Mouse (Mus musculus) forebrain, embryonic 14.5 days (tissue): Measurements from ENCODE around the gene Spag16. TPM values are rescaled to one million over a fixed set of nuclear protein-coding genes. Genes with fewer than 3 reads are reported as not detected.
"Not testable (repeated sequence)": the region's sequence is repeated elsewhere in the genome, so short reads cannot be mapped to it uniquely, and the experiment has no call there.

Source experiments
- ATAC-seq: fragments of 200-750 bp; cut with Nextera tagmentation; 2 replicates; pipeline ENCODE4 v1.8.0; 2017; ENCODE audit warnings: mild to moderate bottlenecking, moderate library complexity
- DNase-seq: peaks from one replicate; pipeline ENCODE4 v3.0.0-alpha.2; 2015; ENCODE audit warnings: low spot score
- H3K27ac ChIP-seq: fragments of 300-500 bp; sonication (generic); 2 replicates; pipeline ENCODE4 v1.5.1; 2014; ENCODE audit warnings: low read depth, mild to moderate bottlenecking, control low read depth, low read length, moderate library complexity
- H3K27me3 ChIP-seq: fragments of 300-500 bp; sonication (generic); replicated peaks from 2 replicates; pipeline ENCODE4 v1.6.1; 2014; ENCODE audit warnings: low read length, control low read depth, mixed read lengths; ENCODE audit not compliant: control insufficient read depth, insufficient read depth
- H3K36me3 ChIP-seq: fragments of 300-500 bp; sonication (generic); 2 replicates; pipeline ENCODE4 v1.6.1; 2014; ENCODE audit warnings: low read length, control low read depth; ENCODE audit not compliant: control insufficient read depth, insufficient read depth
- H3K4me1 ChIP-seq: fragments of 300-500 bp; sonication (generic); 2 replicates; pipeline ENCODE4 v1.6.1; 2014; ENCODE audit warnings: antibody characterized with exemption, low read length, control low read depth; ENCODE audit not compliant: control insufficient read depth, insufficient read depth
- H3K4me2 ChIP-seq: fragments of 300-500 bp; sonication (generic); 2 replicates; pipeline ENCODE4 v1.6.1; 2014; ENCODE audit warnings: mild to moderate bottlenecking, control low read depth, low read length
- H3K4me3 ChIP-seq: fragments of 300-500 bp; sonication (generic); 2 replicates; pipeline ENCODE4 v1.5.1; 2014; ENCODE audit warnings: low read depth, low read length, control low read depth
- H3K9ac ChIP-seq: fragments of 300-500 bp; sonication (generic); 2 replicates; pipeline ENCODE4 v1.6.1; 2014; ENCODE audit warnings: mild to moderate bottlenecking, low read length, control low read depth, moderate library complexity
- H3K9me3 ChIP-seq: fragments of 300-500 bp; sonication (generic); replicated peaks from 2 replicates; pipeline ENCODE4 v1.6.1; 2016; ENCODE audit warnings: low read length, control low read depth, mixed read lengths; ENCODE audit not compliant: control insufficient read depth
- WGBS: fragments of 180-500 bp; shearing (Covaris S2); extraction: QIAGEN DNeasy Blood & Tissue Kit; methylation state at CpG from one replicate; pipeline ENCODE4 v1.1.7; 2014; 5-methylcytosine and 5-hydroxymethylcytosine counted together
- polyA plus RNA-seq: library from polyadenylated mRNA; unstranded; fragments of >200 nt; fragmentation: Nextera tagmentation; extraction: Ambion mirVana; gene quantifications from 2 replicates; pipeline ENCODE4 v1.2.1, GENCODE M21; 2014

Spag16 gene
- 1.7 and 2.0 TPM in 2 replicates for polyA plus RNA-seq

- Histone ChIP-seq H3K4me2 (peak within 1 kb of the TSS; percentile 64), H3K36me3 (no peaks in the 10 kb centered on the region), H3K9me3 (no peaks in the 10 kb centered on the region), H3K27ac (no peak within 1 kb of the TSS), H3K4me3 (peak within 1 kb of the TSS; percentile 40), H3K9ac (peak within 1 kb of the TSS; percentile 60), H3K4me1 (no peaks in the 10 kb centered on the region), H3K27me3 (no peaks in the 10 kb centered on the region)
- ATAC-seq, result peak; percentile 92
- DNase-seq, result peak; percentile 67
- WGBS, result 8% methylated on average over 38 of the region's 38 CpGs
Observed at GRCm38 (mm10) chr1:69826806-69827703, at the start of gene Spag16. Spag16 (plus strand) TSS chr1:69826970.

- H3K9me3 ChIP-seq, result no peaks in the 10 kb centered on the region
- H3K36me3 ChIP-seq, result no peaks in the 10 kb centered on the region
- DNase-seq (peak; percentile 87), ATAC-seq (no peak)
- no peaks in the 10 kb centered on the region for H3K27me3 ChIP-seq
- H3K9ac ChIP-seq, result no peak overlapping the region
- no peaks in the 10 kb centered on the region for H3K4me1 ChIP-seq
- 7% methylated on average over 6 of the region's 6 CpGs for WGBS
- no peak overlapping the region for H3K27ac ChIP-seq
- H3K4me2 ChIP-seq, result no peak overlapping the region
- H3K4me3 ChIP-seq, result no peak overlapping the region
Observed at GRCm38 (mm10) chr1:69785129-69785528, 41.6 kb upstream of the Spag16 start.

- Histone ChIP-seq H3K27ac (no peak overlapping the region), H3K27me3 (no peaks in the 10 kb centered on the region), H3K4me1 (peaks cover 4% of the 10 kb centered on the region; the same call in 1 of the 2 replicates), H3K4me2 (no peak overlapping the region), H3K9ac (no peak overlapping the region), H3K4me3 (no peak overlapping the region), H3K36me3 (no peaks in the 10 kb centered on the region), H3K9me3 (no peaks in the 10 kb centered on the region)
- 84% methylated on average over 6 of the region's 6 CpGs for WGBS
- DNase-seq (no peak), ATAC-seq (no peak)
Observed at GRCm38 (mm10) chr1:69786716-69787115, 40.1 kb upstream of the Spag16 start.

- H3K4me3 ChIP-seq, result no peak overlapping the region
- H3K36me3 ChIP-seq, result no peaks in the 10 kb centered on the region
- peaks cover 4% of the 10 kb centered on the region; the same call in 1 of the 2 replicates for H3K4me1 ChIP-seq
- H3K4me2 ChIP-seq, result no peak overlapping the region
- H3K27ac ChIP-seq, result no peak overlapping the region
- ATAC-seq (no peak), DNase-seq (no peak)
- H3K9me3 ChIP-seq, result no peaks in the 10 kb centered on the region
- no peaks in the 10 kb centered on the region for H3K27me3 ChIP-seq
- WGBS, result 83% methylated on average over 12 of the region's 12 CpGs
- H3K9ac ChIP-seq, result no peak overlapping the region
Observed at GRCm38 (mm10) chr1:69787379-69787778, 39.4 kb upstream of the Spag16 start.

- no peaks in the 10 kb centered on the region for H3K27me3 ChIP-seq
- H3K9me3 ChIP-seq, result no peaks in the 10 kb centered on the region
- peaks cover 4% of the 10 kb centered on the region; the same call in 1 of the 2 replicates for H3K4me1 ChIP-seq
- H3K36me3 ChIP-seq, result no peaks in the 10 kb centered on the region
- H3K27ac ChIP-seq, result no peak overlapping the region
- ATAC-seq (peak; percentile 84), DNase-seq (peak; percentile 91)
- WGBS, result 15% methylated on average over 28 of the region's 28 CpGs
- peak overlapping the region; percentile 62 for H3K4me2 ChIP-seq
- H3K9ac ChIP-seq, result peak overlapping the region; percentile 48; the same call in 1 of the 2 replicates
- peak overlapping the region; percentile 29 for H3K4me3 ChIP-seq
Observed at GRCm38 (mm10) chr1:69790337-69791250, 36.2 kb upstream of the Spag16 start.

- Histone ChIP-seq H3K36me3 (no peaks in the 10 kb centered on the region), H3K4me1 (no peaks in the 10 kb centered on the region), H3K9me3 (no peaks in the 10 kb centered on the region), H3K4me2 (no peak overlapping the region), H3K9ac (no peak overlapping the region), H3K27ac (no peak overlapping the region), H3K27me3 (no peaks in the 10 kb centered on the region), H3K4me3 (no peak overlapping the region)
- DNase-seq (no peak), ATAC-seq (no peak)
- 87% methylated on average over 7 of the region's 7 CpGs for WGBS
Observed at GRCm38 (mm10) chr1:69798948-69799565, 27.7 kb upstream of the Spag16 start.

- no peak overlapping the region for H3K4me3 ChIP-seq
- no peaks in the 10 kb centered on the region for H3K4me1 ChIP-seq
- DNase-seq (no peak), ATAC-seq (no peak)
- no peak overlapping the region for H3K4me2 ChIP-seq
- no peaks in the 10 kb centered on the region for H3K27me3 ChIP-seq
- H3K9ac ChIP-seq, result no peak overlapping the region
- H3K36me3 ChIP-seq, result no peaks in the 10 kb centered on the region
- H3K27ac ChIP-seq, result no peak overlapping the region
- WGBS, result 96% methylated on average over 2 of the region's 2 CpGs
- H3K9me3 ChIP-seq, result no peaks in the 10 kb centered on the region
Observed at GRCm38 (mm10) chr1:69810161-69810560, 16.6 kb upstream of the Spag16 start.

GRCm38 (mm10) chr1:69825635-69826034 is 1.1 kb upstream of the Spag16 start:
- WGBS, result 82% methylated on average over 5 of the region's 5 CpGs
- not testable (repeated sequence) for ATAC-seq, H3K27ac ChIP-seq, H3K9me3 ChIP-seq, H3K4me2 ChIP-seq, H3K4me3 ChIP-seq, H3K27me3 ChIP-seq, H3K9ac ChIP-seq, DNase-seq, H3K36me3 ChIP-seq, H3K4me1 ChIP-seq
